Mouse (Mus musculus) heart, embryonic 15.5 days (tissue): ENCODE data around the gene Sigirr. TPM values are rescaled to one million over a fixed set of nuclear protein-coding genes. Genes with fewer than 3 reads are reported as not detected.

Source experiments
- ATAC-seq: fragments of 200-750 bp; cut with Nextera tagmentation; replicated peaks from 2 replicates; pipeline ENCODE4 v1.8.0; 2017; ENCODE audit warnings: low read depth, moderate TSS enrichment; ENCODE audit not compliant: insufficient number of reproducible peaks, insufficient read depth, low FRiP score
- H3K27ac ChIP-seq: fragments of 300-500 bp; sonication (generic); 2 replicates; pipeline ENCODE4 v1.5.1; 2015; ENCODE audit warnings: mild to moderate bottlenecking, inconsistent platforms
- H3K27me3 ChIP-seq: fragments of 300-500 bp; sonication (generic); 2 replicates; pipeline ENCODE4 v1.6.1; 2015; ENCODE audit warnings: inconsistent platforms
- H3K36me3 ChIP-seq: fragments of 300-500 bp; sonication (generic); 2 replicates; pipeline ENCODE4 v1.6.1; 2015; ENCODE audit warnings: mild to moderate bottlenecking, inconsistent platforms
- H3K4me1 ChIP-seq: fragments of 300-500 bp; sonication (generic); replicated peaks from 2 replicates; pipeline ENCODE4 v1.6.1; 2015; ENCODE audit warnings: inconsistent platforms
- H3K4me2 ChIP-seq: fragments of 300-500 bp; sonication (generic); 2 replicates; pipeline ENCODE4 v1.6.1; 2015; ENCODE audit warnings: inconsistent platforms, mild to moderate bottlenecking, moderate library complexity
- H3K4me3 ChIP-seq: fragments of 300-500 bp; sonication (generic); 2 replicates; pipeline ENCODE4 v1.5.1; 2015; ENCODE audit warnings: mild to moderate bottlenecking, inconsistent platforms
- H3K9ac ChIP-seq: fragments of 300-500 bp; sonication (generic); 2 replicates; pipeline ENCODE4 v1.6.1; 2015; ENCODE audit warnings: mild to moderate bottlenecking, inconsistent platforms
- H3K9me3 ChIP-seq: fragments of 300-500 bp; sonication (generic); replicated peaks from 2 replicates; pipeline ENCODE4 v1.6.1; 2016; ENCODE audit warnings: inconsistent platforms
- WGBS: fragments of 180-500 bp; shearing (Covaris S2); methylation state at CpG from one replicate; pipeline ENCODE4 v1.1.7; 2015; ENCODE audit warnings: mixed read lengths; 5-methylcytosine and 5-hydroxymethylcytosine counted together
- polyA plus RNA-seq: library from polyadenylated mRNA; unstranded; fragments of >200 nt; fragmentation: Nextera tagmentation; extraction: Ambion mirVana; gene quantifications from 2 replicates; pipeline ENCODE4 v1.2.1, GENCODE M21; 2015

Sigirr gene
- polyA plus RNA-seq, 1 experiment from 2014 or later = 3.6 TPM

GRCm38 (mm10) chr7:141046931-141047580, 53.3 kb downstream of the Sigirr start:
- H3K9me3 ChIP-seq = no peaks in the 10 kb centered on the region
- H3K4me3 ChIP-seq = peak overlapping the region; percentile 44; the same call in 1 of the 2 replicates
- H3K36me3 ChIP-seq = no peaks in the 10 kb centered on the region
- H3K27ac ChIP-seq = peak overlapping the region; percentile 90
- no peak for ATAC-seq
- WGBS = 55% methylated on average over 6 of the region's 6 CpGs
- H3K9ac ChIP-seq = no peak overlapping the region
- peaks cover 16% of the 10 kb centered on the region for H3K4me1 ChIP-seq
- H3K27me3 ChIP-seq = no peaks in the 10 kb centered on the region
- H3K4me2 ChIP-seq = peak overlapping the region; percentile 88

- no peak for ATAC-seq
- H3K4me2 ChIP-seq = no peak overlapping the region
- no peaks in the 10 kb centered on the region for H3K9me3 ChIP-seq
- WGBS = 53% methylated on average over 4 of the region's 4 CpGs
- no peaks in the 10 kb centered on the region for H3K27me3 ChIP-seq
- H3K4me3 ChIP-seq = no peak overlapping the region
- peaks cover 15% of the 10 kb centered on the region for H3K4me1 ChIP-seq
- H3K27ac ChIP-seq = peak overlapping the region; percentile 34; the same call in 1 of the 2 replicates
- H3K36me3 ChIP-seq = no peaks in the 10 kb centered on the region
- no peak overlapping the region for H3K9ac ChIP-seq
These were observed 57.8 kb downstream of the Sigirr start for GRCm38 (mm10) chr7:141042539-141042938.

GRCm38 (mm10) chr7:141041661-141042060, 58.7 kb downstream of the Sigirr start:
- 6% methylated on average over 5 of the region's 5 CpGs for WGBS
- H3K9ac ChIP-seq = no peak overlapping the region; the same call in 1 of the 2 replicates

More at GRCm38 (mm10) chr7:141041661-141042060, 58.7 kb downstream of the Sigirr start:
- H3K36me3 ChIP-seq = no peaks in the 10 kb centered on the region
- no peaks in the 10 kb centered on the region for H3K9me3 ChIP-seq
- H3K4me2 ChIP-seq = 0 out of 2 replicates have a peak overlapping the region, but pooled peaks have one; percentile 18
- H3K4me1 ChIP-seq = peaks cover 7% of the 10 kb centered on the region
- H3K27me3 ChIP-seq = no peaks in the 10 kb centered on the region
- H3K27ac ChIP-seq = peak overlapping the region; percentile 85
- ATAC-seq = peak; percentile 82
- H3K4me3 ChIP-seq = no peak overlapping the region

Other genes starting within 250 kb of the Sigirr start
- not detected in 2 replicates for gene Gm45785, start 244.2 kb downstream of the Sigirr start, polyA plus RNA-seq
- 36.0 and 47.3 TPM in 2 replicates for gene Ric8a, start 243.6 kb downstream of the Sigirr start, polyA plus RNA-seq
- gene Bet1l, start 243.0 kb downstream of the Sigirr start, polyA plus RNA-seq = 30.2 and 31.9 TPM in 2 replicates
- gene Psmd13, start 218.6 kb downstream of the Sigirr start, polyA plus RNA-seq = 154 and 179 TPM in 2 replicates
- 54.1 and 55.8 TPM in 2 replicates for gene Sirt3, start 218.3 kb downstream of the Sigirr start, polyA plus RNA-seq
- 309 and 515 TPM in 2 replicates for gene Cox8b, start 200.1 kb downstream of the Sigirr start, polyA plus RNA-seq
- gene Nlrp6, start 179.7 kb downstream of the Sigirr start, polyA plus RNA-seq = 0.24 and 2.8 TPM in 2 replicates
- gene Pgghg, start 159.2 kb downstream of the Sigirr start, polyA plus RNA-seq = 9.3 and 15.5 TPM in 2 replicates
- gene Ifitm5, start 150.3 kb downstream of the Sigirr start, polyA plus RNA-seq = 1.6 and 2.5 TPM in 2 replicates
- not detected in 2 replicates for gene Gm45717, start 144.6 kb downstream of the Sigirr start, polyA plus RNA-seq
- 459 and 624 TPM in 2 replicates for gene Ifitm2, start 144.6 kb downstream of the Sigirr start, polyA plus RNA-seq
- gene Ifitm1, start 133.4 kb downstream of the Sigirr start, polyA plus RNA-seq = 11.7 and 49.8 TPM in 2 replicates
- 103 and 212 TPM in 2 replicates for gene Ifitm3, start 89.8 kb downstream of the Sigirr start, polyA plus RNA-seq
- gene Ifitm6, start 82.6 kb downstream of the Sigirr start, polyA plus RNA-seq = 0.53 and 1.4 TPM in 2 replicates
- gene Gm17387, start 71.4 kb downstream of the Sigirr start, polyA plus RNA-seq = not detected in 2 replicates
- 1.0 and 2.0 TPM in 2 replicates for gene B4galnt4, start 39.5 kb downstream of the Sigirr start, polyA plus RNA-seq
- 0.97 and 5.9 TPM in 2 replicates for gene Pkp3, start 22.4 kb downstream of the Sigirr start, polyA plus RNA-seq
- 0.16 and 0.82 TPM in 2 replicates for gene Ano9, start 17.2 kb upstream of the Sigirr start, polyA plus RNA-seq
- 51.9 and 56.5 TPM in 2 replicates for gene Ptdss2, start 21.8 kb upstream of the Sigirr start, polyA plus RNA-seq
- gene Rnh1, start 72.3 kb upstream of the Sigirr start, polyA plus RNA-seq = 86.6 and 111 TPM in 2 replicates
- 74.4 and 92.5 TPM in 2 replicates for gene Hras, start 93.4 kb upstream of the Sigirr start, polyA plus RNA-seq
- 2.7 and 4.0 TPM in 2 replicates for gene Lrrc56, start 93.6 kb upstream of the Sigirr start, polyA plus RNA-seq
- 0.23 and 0.58 TPM in 2 replicates for gene Lmntd2, start 113.5 kb upstream of the Sigirr start, polyA plus RNA-seq
- 11.4 and 18.4 TPM in 2 replicates for gene Rassf7, start 115.3 kb upstream of the Sigirr start, polyA plus RNA-seq
- gene Phrf1, start 128.2 kb upstream of the Sigirr start, polyA plus RNA-seq = 36.7 and 44.9 TPM in 2 replicates
- gene Irf7, start 165.9 kb upstream of the Sigirr start, polyA plus RNA-seq = 3.0 and 6.5 TPM in 2 replicates
- gene Cdhr5, start 176.2 kb upstream of the Sigirr start, polyA plus RNA-seq = 0.05 TPM in 1 of 2 replicates, not detected in the other
- gene Sct, start 178.6 kb upstream of the Sigirr start, polyA plus RNA-seq = 1.5 and 1.6 TPM in 2 replicates
- gene Drd4, start 191.4 kb upstream of the Sigirr start, polyA plus RNA-seq = 0.18 and 0.22 TPM in 2 replicates
- gene Deaf1, start 227.1 kb upstream of the Sigirr start, polyA plus RNA-seq = 29.4 and 42.1 TPM in 2 replicates
- gene Tmem80, start 227.2 kb upstream of the Sigirr start, polyA plus RNA-seq = 29.3 and 35.6 TPM in 2 replicates
- 1.1 and 4.7 TPM in 2 replicates for gene Eps8l2, start 238.3 kb upstream of the Sigirr start, polyA plus RNA-seq